Mouse (Mus musculus) olfactory bulb, adult 2 months (tissue): Measurements from ENCODE around the gene Tctn1.

Experiments
- CTCF ChIP-seq: fragments of 200-500 bp; IDR thresholded peaks from 2 replicates; pipeline ENCODE4 v1.5.1; 2012; ENCODE audit warnings: low read depth, mild to moderate bottlenecking, low read length, moderate library complexity; ENCODE audit not compliant: insufficient read depth
- POLR2A ChIP-seq: fragments of 200-500 bp; IDR thresholded peaks from 2 replicates; pipeline ENCODE4 v1.6.1; 2012; ENCODE audit warnings: mild to moderate bottlenecking, low read depth, low read length, moderate library complexity; ENCODE audit not compliant: insufficient read depth

GRCm38 (mm10) chr5:122285767-122286150 lies 21.5 kb upstream of the Tctn1 start:
- TF ChIP-seq POLR2A, result no peak
- no peak for TF ChIP-seq CTCF
